Mouse (Mus musculus) liver, embryonic 14.5 days (tissue): ENCODE data around the gene Smg1. TPM values are rescaled to one million over a fixed set of nuclear protein-coding genes. Genes with fewer than 3 reads are reported as not detected.

Experiments used
- ATAC-seq: fragments of 200-750 bp; cut with Nextera tagmentation; 2 replicates; pipeline ENCODE4 v1.8.0; 2017; ENCODE audit warnings: moderate number of reproducible peaks, mild to moderate bottlenecking, moderate library complexity; ENCODE audit not compliant: insufficient read depth
- DNase-seq, 3 experiments: peaks; one replicate each; pipeline ENCODE4 v3.0.0-alpha.2; 2012 to 2013; ENCODE audit warnings: low read depth in 3 of 3, low spot score in 3 of 3
- H3K27ac ChIP-seq: fragments of 300-500 bp; sonication (generic); 2 replicates; pipeline ENCODE4 v1.5.1; 2014; ENCODE audit warnings: moderate library complexity, mild to moderate bottlenecking, control low read depth, inconsistent platforms
- H3K27me3 ChIP-seq: fragments of 300-500 bp; sonication (generic); 2 replicates; pipeline ENCODE4 v1.6.1; 2014; ENCODE audit warnings: mild to moderate bottlenecking, low read length, moderate library complexity; ENCODE audit not compliant: control insufficient read depth, insufficient read depth
- H3K36me3 ChIP-seq: fragments of 300-500 bp; sonication (generic); replicated peaks from 2 replicates; pipeline ENCODE4 v1.6.1; 2014; ENCODE audit warnings: low read depth; ENCODE audit not compliant: control insufficient read depth, insufficient read depth
- H3K4me1 ChIP-seq, 2 experiments: fragments of 200-500 bp in 1 of 2; fragments of 300-500 bp in 1 of 2; sonication (generic) in 1 of 2; replicated peaks; 2 replicates each; pipeline ENCODE4 v1.6.1; 2012 to 2014; ENCODE audit warnings: antibody characterized with exemption in 1 of 2, inconsistent platforms in 1 of 2, low read length in 1 of 2; ENCODE audit not compliant: control insufficient read depth in 2 of 2, insufficient read depth in 2 of 2
- H3K4me2 ChIP-seq: fragments of 300-500 bp; sonication (generic); 2 replicates; pipeline ENCODE4 v1.6.1; 2014; ENCODE audit warnings: low read depth, mild to moderate bottlenecking, control low read depth, moderate library complexity
- H3K4me3 ChIP-seq, 2 experiments: fragments of 200-500 bp in 1 of 2; fragments of 300-500 bp in 1 of 2; sonication (generic) in 1 of 2; 2 replicates each; pipeline ENCODE4 v1.5.1; 2012 to 2014; ENCODE audit warnings: low read depth in 2 of 2, low read length in 2 of 2, mild to moderate bottlenecking in 2 of 2, control low read depth in 1 of 2, inconsistent platforms in 1 of 2, moderate library complexity in 1 of 2; ENCODE audit not compliant: insufficient read depth in 1 of 2
- H3K9ac ChIP-seq: fragments of 300-500 bp; sonication (generic); replicated peaks from 2 replicates; pipeline ENCODE4 v1.6.1; 2014; ENCODE audit warnings: mild to moderate bottlenecking, control low read depth, moderate library complexity
- H3K9me3 ChIP-seq: fragments of 300-500 bp; sonication (generic); 2 replicates; pipeline ENCODE4 v1.6.1; 2016; ENCODE audit warnings: low read length, mixed read lengths; ENCODE audit not compliant: control insufficient read depth
- CTCF ChIP-seq: IDR thresholded peaks from 2 replicates; pipeline ENCODE4 v1.5.1; 2016; ENCODE audit warnings: antibody characterized with exemption, low read depth, control low read depth
- EP300 ChIP-seq: IDR thresholded peaks from 2 replicates; pipeline ENCODE4 v1.6.1; 2016; ENCODE audit warnings: antibody characterized with exemption, low read depth
- WGBS: fragments of 180-500 bp; shearing (Covaris S2); extraction: QIAGEN DNeasy Blood & Tissue Kit; methylation state at CpG from one replicate; pipeline ENCODE4 v1.1.7; 2014; ENCODE audit not compliant: insufficient replicate concordance; 5-methylcytosine and 5-hydroxymethylcytosine counted together
- polyA plus RNA-seq, 2 experiments: library from polyadenylated mRNA; depleted of rRNA in 1 of 2; stranded (reverse) in 1 of 2; unstranded in 1 of 2; fragments of >200 nt; fragmentation: Nextera tagmentation in 1 of 2; extraction: Ambion mirVana in 1 of 2; gene quantifications; 2 replicates each; pipeline versions ENCODE4 v1.2.1 to v1.2.3; 2012 to 2014

The Smg1 gene
- polyA plus RNA-seq, 2 experiments = 5.7 to 10.5 TPM

GRCm38 (mm10) chr7:118160121-118160520 lies 83.3 kb downstream of the Smg1 start:
- H3K27me3 ChIP-seq = no peaks in the 10 kb centered on the region
- H3K4me1 ChIP-seq = no peaks in the 10 kb centered on the region
- peaks cover 25% of the 10 kb centered on the region for H3K36me3 ChIP-seq
- DNase-seq (no peak), ATAC-seq (no peak)
- H3K27ac ChIP-seq = no peak overlapping the region
- WGBS = 85% methylated on average over 3 of the region's 3 CpGs
- H3K9ac ChIP-seq = no peak overlapping the region
- no peak overlapping the region for H3K4me3 ChIP-seq
- TF ChIP-seq CTCF (no peak), EP300 (no peak)
- no peaks in the 10 kb centered on the region for H3K9me3 ChIP-seq
- no peak overlapping the region for H3K4me2 ChIP-seq

- DNase-seq = no peak
- no peak overlapping the region for H3K4me2 ChIP-seq
- no peak overlapping the region for H3K27ac ChIP-seq
- H3K27me3 ChIP-seq = no peaks in the 10 kb centered on the region
- H3K4me3 ChIP-seq = no peak overlapping the region
- H3K9ac ChIP-seq = no peak overlapping the region
- no peaks in the 10 kb centered on the region for H3K9me3 ChIP-seq
- TF ChIP-seq EP300 = no peak
- TF ChIP-seq CTCF = no peak
- H3K4me1 ChIP-seq = no peaks in the 10 kb centered on the region
- no peak for ATAC-seq
- WGBS = 87% methylated on average over 7 of the region's 7 CpGs
- H3K36me3 ChIP-seq = peaks cover 46% of the 10 kb centered on the region
These were observed 87.0 kb downstream of the Smg1 start for GRCm38 (mm10) chr7:118156461-118156860.

- ATAC-seq (no peak), DNase-seq (no peak)
- peaks cover 40% of the 10 kb centered on the region for H3K36me3 ChIP-seq
- H3K9ac ChIP-seq = no peak overlapping the region
- H3K4me1 ChIP-seq = no peaks in the 10 kb centered on the region
- no peaks in the 10 kb centered on the region for H3K9me3 ChIP-seq
- H3K4me3 ChIP-seq = no peak overlapping the region
- WGBS = 81% methylated on average over 6 of the region's 6 CpGs
- no peak overlapping the region for H3K27ac ChIP-seq
- no peak for TF ChIP-seq CTCF
- TF ChIP-seq EP300 = no peak
- no peak overlapping the region for H3K4me2 ChIP-seq
- H3K27me3 ChIP-seq = no peaks in the 10 kb centered on the region
These were observed 89.3 kb downstream of the Smg1 start for GRCm38 (mm10) chr7:118154150-118154549.

- H3K27ac ChIP-seq = peak overlapping the region; percentile 19
- H3K9me3 ChIP-seq = no peaks in the 10 kb centered on the region
- 57% methylated on average over 3 of the region's 3 CpGs for WGBS
- peaks cover 38% of the 10 kb centered on the region for H3K36me3 ChIP-seq
- H3K4me2 ChIP-seq = peak overlapping the region; percentile 46
- H3K9ac ChIP-seq = peak overlapping the region; percentile 33; the same call in 1 of the 2 replicates
- TF ChIP-seq EP300 (peak; percentile 76), CTCF (no peak)
- H3K27me3 ChIP-seq = no peaks in the 10 kb centered on the region
- peaks cover 9 to 13% of the 10 kb centered on the region in 2 experiments for H3K4me1 ChIP-seq
- no peak overlapping the region for H3K4me3 ChIP-seq
- peak; percentile 93 for ATAC-seq
- DNase-seq = peak in 2 of 3 experiments; percentile 32 to 33
These were observed 99.9 kb downstream of the Smg1 start for GRCm38 (mm10) chr7:118143602-118144001.

GRCm38 (mm10) chr7:118143123-118143522 lies 100.3 kb downstream of the Smg1 start:
- 21% methylated on average over 4 of the region's 4 CpGs for WGBS
- Histone ChIP-seq H3K27ac (peak overlapping the region; percentile 19), H3K36me3 (peaks cover 38% of the 10 kb centered on the region), H3K9me3 (no peaks in the 10 kb centered on the region), H3K9ac (no peak overlapping the region; the same call in 1 of the 2 replicates), H3K4me2 (peak overlapping the region; percentile 46), H3K4me1 (peaks cover 9 to 13% of the 10 kb centered on the region in 2 experiments), H3K27me3 (no peaks in the 10 kb centered on the region), H3K4me3 (no peak overlapping the region)
- TF ChIP-seq EP300 = peak; percentile 47; the same call in 1 of the 2 replicates
- no peak for TF ChIP-seq CTCF
- peak; percentile 92 for ATAC-seq
- peak; percentile 44 to 49 (median 47) for DNase-seq
